ENCODE assay signal across 4 mouse cellular contexts in genomic region chr17:12931576-12931975, GRCm38 (mm10). TPM values are rescaled to one million over a fixed set of nuclear protein-coding genes. Genes with fewer than 3 reads are reported as not detected.
DNase-seq lines count a peak whose midpoint lies in the region; ATAC-seq and TF ChIP-seq lines count a peak whose summit lies in the region.
"Not testable (repeated sequence)": the region's sequence is repeated elsewhere in the genome, so short reads cannot be mapped to it uniquely, and the experiment has no call there.

No protein-coding gene starts in this region.

- not testable (repeated sequence) for H3K4me2 ChIP-seq in kidney, postnatal 0 days (ENCODE audit: low read length)

- not testable (repeated sequence) for H3K36me3 ChIP-seq in kidney, postnatal 0 days (ENCODE audit: insufficient read depth, low read length)

- not testable (repeated sequence) for H3K4me3 ChIP-seq in kidney, postnatal 0 days (replicated peaks; ENCODE audit: low read depth, low read length)

- not testable (repeated sequence) for TF ChIP-seq CTCF in kidney, postnatal 0 days (IDR thresholded peaks at IDR 0.05; ENCODE audit: low read depth)

- peak; percentile 34 for DNase-seq in kidney, adult 9 months
- DNase-seq in kidney, postnatal 0 days (ENCODE audit: low spot score) = not testable (repeated sequence)
- DNase-seq in kidney, postnatal 36 days = peak; percentile 43 to 44
- peak; percentile 4 for DNase-seq in ovary, postnatal 36 days (ENCODE audit: low spot score)

- not testable (repeated sequence) for H3K4me1 ChIP-seq in kidney, postnatal 0 days (replicated peaks; ENCODE audit: insufficient read depth, low read length)

- H3K9me3 ChIP-seq in kidney, postnatal 0 days (replicated peaks; ENCODE audit: low read length) = not testable (repeated sequence)

- WGBS in kidney, postnatal 0 days = 80% methylated on average over 5 of the region's 5 CpGs

- not testable (repeated sequence) for H3K9ac ChIP-seq in kidney, postnatal 0 days (ENCODE audit: low read depth, low read length)

- H3K27ac ChIP-seq in kidney, postnatal 0 days = not testable (repeated sequence)

- H3K27me3 ChIP-seq in kidney, postnatal 0 days (ENCODE audit: insufficient read depth, low read length) = not testable (repeated sequence)

- peak; percentile 34; the same call in 1 of the 2 replicates for ATAC-seq in kidney, postnatal 0 days (replicated peaks; ENCODE audit: low FRiP score, low read depth)

RNA-seq across cellular contexts. Expression of gene Acat3, which starts 8.8 kb away (rescaled TPM):
- polyA plus RNA-seq in kidney, postnatal 0 days (2015; fragmentation: Nextera tagmentation; extraction: Ambion mirVana) = 4.4 and 5.4 TPM in 2 replicates

RNA-seq across cellular contexts. Expression of gene Mrpl18, which starts 15.4 kb away (rescaled TPM):
- 133 and 140 TPM in 2 replicates for polyA plus RNA-seq in kidney, postnatal 0 days (2015; fragmentation: Nextera tagmentation; extraction: Ambion mirVana)

RNA-seq across cellular contexts. Expression of gene Tcp1, which starts 16.1 kb away (rescaled TPM):
- 304 and 328 TPM in 2 replicates for polyA plus RNA-seq in kidney, postnatal 0 days (2015; fragmentation: Nextera tagmentation; extraction: Ambion mirVana)

RNA-seq across cellular contexts. Expression of gene Pnldc1, which starts 21.5 kb away (rescaled TPM):
- polyA plus RNA-seq in kidney, postnatal 0 days (2015; fragmentation: Nextera tagmentation; extraction: Ambion mirVana) = 0.59 and 1.1 TPM in 2 replicates

RNA-seq across cellular contexts. Expression of gene Acat2, which starts 29.0 kb away (rescaled TPM):
- 103 and 119 TPM in 2 replicates for polyA plus RNA-seq in kidney, postnatal 0 days (2015; fragmentation: Nextera tagmentation; extraction: Ambion mirVana)
